Mouse (Mus musculus) spleen, postnatal 10 days (tissue): ENCODE data around the gene Tmem42.

Experiments used
- DNase-seq, 2 experiments: peaks; one replicate each; pipeline ENCODE4 v3.0.0; 2021 to 2022; ENCODE audit warnings: low spot score in 2 of 2

Gene Tmem42

GRCm38 (mm10) chr9:123020995-123021631 lies at the start of gene Tmem42:
Gene Tmem42 (plus strand): TSS chr9:123021326.
- peak; percentile 84 to 86 for DNase-seq

- DNase-seq: no peak
These were observed 22.5 kb upstream of the Tmem42 start for GRCm38 (mm10) chr9:122998406-122999192.

- DNase-seq: no peak
These were observed 21.9 kb upstream of the Tmem42 start for GRCm38 (mm10) chr9:122999193-122999586.

- DNase-seq: no peak
These were observed 16.4 kb upstream of the Tmem42 start for GRCm38 (mm10) chr9:123004718-123005117.

- no peak for DNase-seq
These were observed 15.1 kb upstream of the Tmem42 start for GRCm38 (mm10) chr9:123006071-123006470.

- peak in 1 of 2 experiments; percentile 51 for DNase-seq
These were observed 682 bp downstream of the Tmem42 start for GRCm38 (mm10) chr9:123021636-123022379.

GRCm38 (mm10) chr9:123024201-123024600 lies 3.1 kb downstream of the Tmem42 start:
- no peak for DNase-seq

GRCm38 (mm10) chr9:123031496-123032246 lies 10.5 kb downstream of the Tmem42 start:
- no peak for DNase-seq

- no peak for DNase-seq
These were observed 13.3 kb downstream of the Tmem42 start, which contains the start of gene Tgm4 for GRCm38 (mm10) chr9:123034426-123034825. Gene Tgm4 (plus strand): TSS chr9:123034726.

- DNase-seq: no peak
These were observed 26.5 kb downstream of the Tmem42 start for GRCm38 (mm10) chr9:123047665-123048064.

- peak in 1 of 2 experiments; percentile 31 for DNase-seq
These were observed 37.7 kb downstream of the Tmem42 start for GRCm38 (mm10) chr9:123058724-123059292.

- no peak for DNase-seq
These were observed 39.0 kb downstream of the Tmem42 start for GRCm38 (mm10) chr9:123060172-123060571.
